Mouse (Mus musculus) cerebellum, postnatal 36 days (tissue): ENCODE measurements around the gene Rsph1.

ENCODE experiments used
- DNase-seq, 2 experiments: peaks; one replicate each; pipeline ENCODE4 v3.0.0; 2021 to 2022; ENCODE audit warnings: mixed read lengths in 2 of 2

The Rsph1 gene

GRCm38 (mm10) chr17:31303401-31303800, 26.2 kb upstream of the Rsph1 start:
- DNase-seq, result no peak

GRCm38 (mm10) chr17:31300736-31301135, 23.6 kb upstream of the Rsph1 start:
- DNase-seq, result no peak

GRCm38 (mm10) chr17:31299981-31300380, 22.8 kb upstream of the Rsph1 start:
- no peak for DNase-seq

GRCm38 (mm10) chr17:31298419-31299209, 21.4 kb upstream of the Rsph1 start:
- DNase-seq, result no peak

- DNase-seq, result no peak
Measured at GRCm38 (mm10) chr17:31297521-31297939, 20.3 kb upstream of the Rsph1 start.

- DNase-seq, result peak; percentile 57 to 59
Measured at GRCm38 (mm10) chr17:31295892-31296781, 19.0 kb upstream of the Rsph1 start.

- DNase-seq, result peak in 1 of 2 experiments; percentile 60
Measured at GRCm38 (mm10) chr17:31295215-31295891, 18.2 kb upstream of the Rsph1 start.

GRCm38 (mm10) chr17:31294363-31295214, 17.4 kb upstream of the Rsph1 start:
- no peak for DNase-seq

- DNase-seq, result no peak
Measured at GRCm38 (mm10) chr17:31290859-31291258, 13.7 kb upstream of the Rsph1 start.

- no peak for DNase-seq
Measured at GRCm38 (mm10) chr17:31290311-31290710, 13.1 kb upstream of the Rsph1 start.

- DNase-seq, result no peak
Measured at GRCm38 (mm10) chr17:31288999-31289726, 12.0 kb upstream of the Rsph1 start.

- DNase-seq, result no peak
Measured at GRCm38 (mm10) chr17:31287216-31287615, 10.0 kb upstream of the Rsph1 start.

GRCm38 (mm10) chr17:31286492-31286891, 9.3 kb upstream of the Rsph1 start, which contains the start of gene Slc37a1:
Gene Slc37a1, plus strand, starts transcription at chr17:31286792.
- no peak for DNase-seq

- DNase-seq, result no peak
Measured at GRCm38 (mm10) chr17:31285867-31286266, 8.7 kb upstream of the Rsph1 start.

GRCm38 (mm10) chr17:31282687-31283053, 5.5 kb upstream of the Rsph1 start:
- DNase-seq, result no peak

GRCm38 (mm10) chr17:31281830-31282686, 4.9 kb upstream of the Rsph1 start:
- peak in 1 of 2 experiments; percentile 34 for DNase-seq

GRCm38 (mm10) chr17:31280269-31280668, 3.1 kb upstream of the Rsph1 start:
- no peak for DNase-seq

- DNase-seq, result no peak
Measured at GRCm38 (mm10) chr17:31279541-31279940, 2.4 kb upstream of the Rsph1 start.

- DNase-seq, result no peak
Measured at GRCm38 (mm10) chr17:31277931-31278330, 748 bp upstream of the Rsph1 start.

GRCm38 (mm10) chr17:31276207-31276921, 819 bp downstream of the Rsph1 start:
- DNase-seq, result no peak
